Mouse (Mus musculus): ENCODE measurements at regions not wholly inside any gene's neighbourhood (a gene's known extent, or its start where the extent isn't known, plus 50 kb on each side); places are given as distances from the start of the nearest gene placed in this dataset.

DNA sequence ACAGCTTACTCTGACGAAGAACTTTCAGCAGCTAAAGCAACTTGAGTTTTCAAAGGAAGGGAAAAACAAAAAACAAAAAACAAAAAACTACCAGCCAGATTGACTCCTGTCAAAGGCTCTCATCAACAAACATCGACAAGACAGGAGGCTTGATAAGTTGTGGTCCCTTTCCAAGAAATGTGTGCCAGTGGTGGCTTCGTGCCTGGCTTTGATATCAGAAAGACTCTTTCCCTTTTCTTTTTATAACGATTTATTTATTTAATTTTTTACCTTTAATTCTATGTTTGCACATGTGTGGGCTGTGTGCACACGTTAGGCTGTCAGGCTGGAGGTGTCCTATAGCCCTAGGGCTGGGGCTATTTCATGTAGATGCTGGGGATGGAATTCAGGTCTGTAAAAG lies 60.4 kb downstream of the Dact1 start:
- DNase-seq (ENCODE audit: low spot score): no peak

- DNase-seq (ENCODE audit: low spot score): no peak
These were observed 62.3 kb downstream of the Dact1 start for GRCm38 (mm10) chr12:71371948-71372347.

DNA sequence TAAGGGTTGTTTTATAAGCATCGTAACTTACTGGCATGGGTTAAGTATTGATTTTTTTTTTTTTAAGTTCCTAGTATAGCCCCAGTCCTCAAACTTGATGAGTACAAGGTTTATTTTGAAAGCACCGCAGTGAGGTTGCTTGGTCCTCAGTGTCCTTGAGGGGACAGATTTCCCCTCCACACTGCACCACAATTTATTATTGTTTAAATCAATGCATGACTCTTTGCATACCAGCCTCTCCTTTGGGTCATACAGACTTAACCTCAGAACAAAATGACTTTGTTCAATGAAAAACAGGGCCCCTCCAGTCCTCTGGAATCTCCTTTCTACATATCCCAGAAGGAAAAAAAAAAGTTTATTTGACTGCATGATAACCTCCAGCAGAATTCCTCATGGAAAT lies 63.9 kb downstream of the Dact1 start:
- no peak for DNase-seq (ENCODE audit: low spot score)

- DNase-seq (ENCODE audit: low spot score): no peak
These were observed 66.8 kb downstream of the Dact1 start for GRCm38 (mm10) chr12:71376446-71376845.

GRCm38 (mm10) chr12:71376966-71377365 lies 67.3 kb downstream of the Dact1 start:
- DNase-seq (ENCODE audit: low spot score): no peak

DNA sequence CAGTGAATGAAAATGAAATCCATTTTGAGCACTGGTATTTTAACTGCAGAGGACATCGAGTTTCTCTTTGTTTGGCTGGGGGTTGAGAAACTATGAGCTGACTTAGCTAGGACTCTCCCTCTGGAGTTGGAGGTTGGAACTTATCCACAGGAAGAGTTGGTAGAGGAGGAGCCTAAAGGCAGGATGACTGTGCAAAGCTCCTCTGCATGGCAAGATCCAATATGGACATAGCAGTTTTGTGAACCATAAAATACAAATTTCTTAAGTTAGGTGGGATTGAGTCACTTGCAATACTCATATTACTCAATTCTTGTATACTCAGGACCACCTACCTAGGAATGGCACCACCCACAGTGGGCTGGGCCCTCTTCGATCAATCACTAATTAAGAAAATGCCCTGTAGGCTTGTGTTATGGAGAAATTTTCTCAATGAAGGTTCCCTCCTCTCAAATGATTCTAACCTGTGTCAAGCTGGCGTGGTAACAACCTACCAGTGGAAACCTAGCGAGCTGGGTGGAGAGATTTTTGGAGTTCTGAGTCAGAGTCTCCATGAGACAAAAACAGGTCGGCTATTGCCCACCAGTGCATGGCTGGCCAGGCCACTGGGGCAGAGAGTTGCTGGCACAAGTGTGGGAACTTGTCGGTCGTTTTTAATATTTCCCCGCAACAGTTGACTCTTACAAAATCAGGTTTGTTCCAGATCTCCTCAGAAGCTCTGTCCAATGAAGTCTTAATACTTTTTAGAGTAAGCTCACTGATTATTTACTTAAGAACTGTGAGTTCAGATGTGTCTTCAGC lies 70.1 kb downstream of the Dact1 start:
- DNase-seq (ENCODE audit: low spot score): no peak

DNA sequence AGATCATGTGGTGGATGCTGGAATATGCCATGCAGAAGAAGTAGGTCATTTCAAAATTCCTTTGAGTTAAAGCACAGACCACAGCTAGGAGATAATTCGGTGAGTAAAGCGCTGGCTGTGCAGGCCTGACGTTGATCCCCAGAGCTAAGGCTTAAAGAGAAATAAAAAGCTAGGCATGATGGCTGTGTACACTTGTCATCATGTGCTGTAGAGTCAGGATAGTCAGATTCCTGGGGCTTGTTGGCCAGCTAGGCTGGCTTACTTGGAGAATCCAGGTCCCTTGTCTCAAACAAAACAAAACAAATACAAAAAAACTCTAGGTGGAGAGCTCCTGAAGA lies 70.7 kb downstream of the Dact1 start:
- DNase-seq (ENCODE audit: low spot score): no peak

- no peak for DNase-seq (ENCODE audit: low spot score)
These were observed 76.6 kb downstream of the Dact1 start for GRCm38 (mm10) chr12:71386251-71386650.

DNA sequence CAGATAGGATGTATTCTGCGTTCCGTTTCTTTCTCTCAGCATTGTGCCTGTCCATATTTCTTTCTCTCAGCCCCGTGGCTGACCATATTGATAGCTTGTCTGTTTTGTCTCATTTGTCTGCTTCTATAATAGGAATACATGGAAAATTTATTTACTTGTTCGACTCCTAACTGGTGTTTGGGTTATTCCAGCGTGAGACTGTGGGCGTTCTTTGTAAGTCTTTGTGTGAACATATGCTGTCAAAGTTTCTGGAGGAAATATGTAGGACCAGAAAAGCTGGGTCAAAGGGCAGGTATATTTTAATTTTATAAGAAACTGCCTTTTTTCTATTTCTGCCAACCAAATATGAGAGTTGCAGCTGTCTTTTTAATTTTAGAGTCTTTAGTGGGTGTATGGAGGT lies 81.8 kb downstream of the Dact1 start:
- DNase-seq (ENCODE audit: low spot score): no peak

- DNase-seq (ENCODE audit: low spot score): no peak
These were observed 84.1 kb downstream of the Dact1 start for GRCm38 (mm10) chr12:71393752-71394151.

DNA sequence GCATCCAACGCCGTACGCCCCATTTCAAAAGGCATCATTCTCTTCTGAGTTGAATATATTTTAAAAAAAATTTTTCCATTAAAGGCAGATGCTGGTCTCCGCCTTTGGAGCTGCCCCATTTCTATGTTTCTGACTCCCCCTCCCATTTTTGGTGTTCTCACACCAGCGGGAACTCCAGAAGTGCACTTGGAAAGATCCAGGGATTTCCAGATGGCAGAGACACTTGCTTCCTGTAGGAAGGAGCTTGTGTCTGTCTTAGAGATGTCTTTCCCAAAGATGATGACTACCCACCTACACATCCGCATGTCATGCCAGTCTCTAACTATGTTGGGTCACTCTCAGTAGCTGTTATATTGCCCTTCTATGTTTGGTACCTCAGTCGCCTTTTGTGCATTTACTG lies 87.8 kb downstream of the Dact1 start:
- DNase-seq (ENCODE audit: low spot score): no peak

- DNase-seq (ENCODE audit: low spot score): no peak
These were observed 89.0 kb downstream of the Dact1 start for GRCm38 (mm10) chr12:71398701-71399100.

DNA sequence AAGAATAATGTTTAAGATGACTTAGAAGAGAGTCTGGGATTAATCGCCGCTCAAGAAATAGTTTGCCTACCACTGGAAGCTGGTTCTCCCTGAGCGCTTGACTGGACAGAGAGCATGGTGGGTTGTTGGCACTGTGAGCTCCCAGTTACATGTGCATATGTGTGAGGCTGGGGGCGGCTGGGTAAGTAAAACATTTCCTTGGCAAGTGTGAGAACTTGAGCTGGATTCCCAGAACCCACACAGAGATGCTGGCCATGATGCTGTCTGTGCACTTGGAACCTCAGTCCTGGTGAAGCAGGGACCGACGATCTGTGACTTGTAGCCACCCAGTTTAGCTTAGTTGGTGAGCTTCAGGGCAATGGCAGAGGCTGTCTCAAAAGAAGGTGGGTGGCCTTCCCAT lies 90.5 kb downstream of the Dact1 start:
- DNase-seq (ENCODE audit: low spot score): no peak

DNA sequence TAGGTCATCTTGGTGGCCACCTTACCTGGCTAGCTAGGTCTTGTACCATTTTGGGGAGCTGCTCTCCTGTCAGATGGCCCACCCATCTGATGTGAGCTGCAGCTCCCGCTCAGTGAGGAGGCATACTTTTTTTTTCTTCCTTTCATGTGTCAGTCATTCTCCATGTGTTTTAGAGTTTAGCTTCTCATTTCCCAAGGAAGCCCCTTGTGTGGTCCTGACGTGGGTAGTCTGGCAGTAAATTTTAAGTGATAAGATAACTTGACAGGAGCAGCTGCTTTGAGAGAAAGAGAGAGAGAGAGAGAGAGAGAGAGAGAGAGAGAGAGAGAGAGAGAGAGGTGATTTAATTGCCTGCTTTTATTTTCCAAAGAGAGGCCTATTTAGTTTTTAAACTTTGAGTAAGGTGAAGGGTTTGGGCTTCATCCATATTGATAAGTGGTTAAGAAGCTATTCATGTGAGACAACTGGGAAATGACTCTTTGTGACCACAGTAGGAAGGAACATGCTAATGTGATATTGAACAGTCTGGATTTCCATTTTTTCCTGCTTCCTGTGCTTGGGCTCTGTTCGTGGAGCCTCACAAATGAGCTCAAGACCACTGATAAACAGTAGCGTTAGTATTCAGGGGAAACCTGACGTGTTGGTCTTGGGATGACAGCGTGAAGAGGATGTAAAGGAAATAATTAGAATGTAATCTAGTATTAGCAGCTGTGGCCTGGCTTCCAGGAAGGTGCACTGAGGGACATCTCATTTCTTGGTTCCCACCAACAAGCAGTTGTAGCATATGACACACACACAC lies 92.1 kb downstream of the Dact1 start:
- no peak for DNase-seq (ENCODE audit: low spot score)

DNA sequence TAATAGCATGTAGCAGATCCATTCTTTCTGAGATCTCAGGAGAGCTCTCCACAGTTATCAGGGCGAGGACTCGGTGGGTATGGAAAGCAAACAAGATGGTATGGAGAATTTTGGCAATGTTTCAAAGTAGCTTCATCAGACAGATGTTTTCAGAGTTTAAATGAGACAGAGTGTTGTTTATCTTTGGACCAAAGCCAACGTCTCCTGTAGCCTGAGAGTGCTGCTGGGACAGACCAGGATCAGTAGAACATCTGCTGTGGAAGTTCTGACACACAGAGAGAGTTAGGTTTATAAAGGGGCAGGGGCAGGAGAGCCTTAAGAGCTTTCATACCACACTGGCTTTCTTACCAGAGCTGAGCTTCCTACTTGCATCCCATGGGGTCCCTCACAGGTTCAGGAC lies 97.6 kb downstream of the Dact1 start:
- DNase-seq (ENCODE audit: low spot score): no peak

GRCm38 (mm10) chr12:71408396-71409050 lies 98.8 kb downstream of the Dact1 start:
- DNase-seq (ENCODE audit: low spot score): no peak

DNA sequence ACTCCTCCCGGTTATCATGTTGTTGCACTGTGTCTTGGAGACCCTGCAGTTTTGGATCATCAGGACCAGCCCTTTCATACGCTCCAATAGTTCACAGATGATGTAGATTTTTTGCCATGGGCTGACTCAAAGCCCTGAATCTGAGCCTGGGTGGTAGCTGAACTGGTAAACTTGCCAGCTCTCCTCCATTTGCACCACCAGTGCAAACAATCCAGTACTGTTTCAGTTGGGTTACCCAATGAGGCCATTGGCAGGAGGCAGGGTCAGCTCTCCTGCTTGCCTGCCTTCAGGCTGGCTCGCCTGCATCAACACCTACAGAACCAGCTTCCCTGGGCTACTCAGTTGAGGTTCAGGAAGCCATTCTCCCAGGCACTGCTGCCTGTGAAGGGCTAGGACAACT lies 102.6 kb downstream of the Dact1 start:
- DNase-seq (ENCODE audit: low spot score): no peak

GRCm38 (mm10) chr12:71416968-71417367 lies 107.3 kb downstream of the Dact1 start:
- DNase-seq (ENCODE audit: low spot score): no peak

GRCm38 (mm10) chr12:71418186-71418585 lies 108.5 kb downstream of the Dact1 start:
- no peak for DNase-seq (ENCODE audit: low spot score)

- DNase-seq (ENCODE audit: low spot score): no peak
These were observed 109.5 kb downstream of the Dact1 start for GRCm38 (mm10) chr12:71419161-71419560.

- DNase-seq (ENCODE audit: low spot score): no peak
These were observed 116.5 kb downstream of the Dact1 start for GRCm38 (mm10) chr12:71426023-71426719.

DNA sequence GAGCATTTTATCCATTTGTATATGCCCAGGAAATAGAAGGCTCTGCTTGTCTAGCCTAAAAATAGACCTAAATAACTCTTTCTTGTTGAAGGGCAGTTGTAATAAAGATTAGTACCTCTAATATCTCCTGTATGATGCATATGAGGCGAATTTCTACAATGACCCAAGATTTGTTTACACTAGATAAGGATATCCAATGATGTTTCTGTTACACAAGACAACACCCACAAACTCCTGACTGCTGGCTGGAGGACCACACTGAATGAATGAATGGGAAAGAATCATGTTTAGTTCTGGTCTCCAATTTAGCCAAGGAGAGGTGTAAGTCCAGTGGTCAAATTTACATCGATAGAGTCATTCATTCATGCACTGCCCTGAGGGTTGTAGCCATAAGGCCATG lies 118.3 kb downstream of the Dact1 start:
- DNase-seq (ENCODE audit: low spot score): no peak
